Comparison of ENCODE assay signal across 9 mouse cellular contexts in genomic region chr4:101998267-101998922, GRCm38 (mm10). TPM values are rescaled to one million over a fixed set of nuclear protein-coding genes. Genes with fewer than 3 reads are reported as not detected.
DNase-seq lines count a peak whose midpoint lies in the region; ATAC-seq lines count a peak whose summit lies in the region.
"Had no signal": no experiment of that assay in that cellular context is flagged by ENCODE, and none has a peak within 500 bp of the region (broad histone marks: within the 10 kb centered on the region; RNA-seq: fewer than 3 reads in every experiment).

No protein-coding gene starts in this region.

- H3K9ac ChIP-seq in forebrain, embryonic 14.5 days (ENCODE audit: low read length) = no peak overlapping the region
- no peak overlapping the region for H3K9ac ChIP-seq in hindbrain, embryonic 13.5 days

- peak; percentile 89 for ATAC-seq in forebrain, embryonic 14.5 days
- peak; percentile 90 for ATAC-seq in hindbrain, embryonic 13.5 days (ENCODE audit: low FRiP score)

- no peak overlapping the region for H3K4me3 ChIP-seq in forebrain, embryonic 14.5 days (ENCODE audit: low read depth, low read length)
- no peak overlapping the region for H3K4me3 ChIP-seq in hindbrain, embryonic 13.5 days

- no peaks in the 10 kb centered on the region for H3K9me3 ChIP-seq in forebrain, embryonic 14.5 days (replicated peaks; ENCODE audit: control insufficient read depth, low read length)
- H3K9me3 ChIP-seq in hindbrain, embryonic 13.5 days = no peaks in the 10 kb centered on the region

- no peak overlapping the region for H3K27ac ChIP-seq in forebrain, embryonic 14.5 days (ENCODE audit: low read depth, low read length)
- no peak overlapping the region for H3K27ac ChIP-seq in hindbrain, embryonic 13.5 days

- H3K27me3 ChIP-seq in forebrain, embryonic 14.5 days (replicated peaks; ENCODE audit: control insufficient read depth, insufficient read depth, low read length) = no peaks in the 10 kb centered on the region
- no peaks in the 10 kb centered on the region for H3K27me3 ChIP-seq in hindbrain, embryonic 13.5 days

- H3K4me2 ChIP-seq in forebrain, embryonic 14.5 days (ENCODE audit: low read length) = no peak overlapping the region
- no peak overlapping the region for H3K4me2 ChIP-seq in hindbrain, embryonic 13.5 days

- DNase-seq in gastrocnemius, adult 18-20 months (ENCODE audit: low spot score) = peak; percentile 47
- no peak for DNase-seq in gastrocnemius, postnatal 25 days
- peak; percentile 47 for DNase-seq in c-Kit-positive CD71-positive TER-119-negative erythroid progenitor cells, embryonic 14.5 days (ENCODE audit: low read depth)
- peak; percentile 87 for DNase-seq in forebrain, embryonic 14.5 days (ENCODE audit: low spot score)
- DNase-seq in layer of hippocampus, postnatal 36 days = peak; percentile 55 to 63
- peak; percentile 83 for DNase-seq in mesoderm, embryonic 11.5 days (ENCODE audit: low read depth, low spot score)
- peak; percentile 38 for DNase-seq in skeletal muscle tissue, adult 2 months (ENCODE audit: low read depth, low spot score)

- H3K36me3 ChIP-seq in forebrain, embryonic 14.5 days (ENCODE audit: control insufficient read depth, insufficient read depth, low read length) = no peaks in the 10 kb centered on the region
- H3K36me3 ChIP-seq in hindbrain, embryonic 13.5 days = no peaks in the 10 kb centered on the region

- no peaks in the 10 kb centered on the region for H3K4me1 ChIP-seq in forebrain, embryonic 14.5 days (ENCODE audit: control insufficient read depth, insufficient read depth, low read length)
- no peaks in the 10 kb centered on the region for H3K4me1 ChIP-seq in hindbrain, embryonic 13.5 days (replicated peaks)

- WGBS in forebrain, embryonic 14.5 days = 42% methylated on average over 15 of the region's 15 CpGs
- WGBS in hindbrain, embryonic 13.5 days = 43% methylated on average over 15 of the region's 15 CpGs

RNA-seq across cellular contexts. Expression of gene Gm12789, which starts 12.0 kb away (rescaled TPM):
- total RNA-seq in gastrocnemius, adult 18-20 months (2021) = not detected
- not detected for total RNA-seq in gastrocnemius, postnatal 25 days (2021)
- not detected in 2 replicates for polyA plus RNA-seq in forebrain, embryonic 14.5 days (2014; fragmentation: Nextera tagmentation; extraction: Ambion mirVana)
- not detected in 2 replicates for polyA plus RNA-seq in hindbrain, embryonic 13.5 days (2015; fragmentation: Nextera tagmentation; extraction: Ambion mirVana)
- total RNA-seq in layer of hippocampus, postnatal 36 days (2021) = not detected
- total RNA-seq: neutrophil, adult 5-6 weeks had no signal

RNA-seq across cellular contexts. Expression of gene Gm12790, which starts 17.5 kb away (rescaled TPM):
- total RNA-seq in gastrocnemius, adult 18-20 months (2021) = not detected
- total RNA-seq in gastrocnemius, postnatal 25 days (2021) = not detected
- polyA plus RNA-seq in forebrain, embryonic 14.5 days (2014; fragmentation: Nextera tagmentation; extraction: Ambion mirVana) = not detected in 2 replicates
- polyA plus RNA-seq in hindbrain, embryonic 13.5 days (2015; fragmentation: Nextera tagmentation; extraction: Ambion mirVana) = not detected in 2 replicates
- total RNA-seq in layer of hippocampus, postnatal 36 days (2021) = not detected
- total RNA-seq: neutrophil, adult 5-6 weeks had no signal

RNA-seq across cellular contexts. Expression of gene Gm12794, which starts 58.2 kb away (rescaled TPM):
- not detected for total RNA-seq in gastrocnemius, adult 18-20 months (2021)
- total RNA-seq in gastrocnemius, postnatal 25 days (2021) = not detected
- not detected in 2 replicates for polyA plus RNA-seq in forebrain, embryonic 14.5 days (2014; fragmentation: Nextera tagmentation; extraction: Ambion mirVana)
- polyA plus RNA-seq in hindbrain, embryonic 13.5 days (2015; fragmentation: Nextera tagmentation; extraction: Ambion mirVana) = not detected in 2 replicates
- not detected for total RNA-seq in layer of hippocampus, postnatal 36 days (2021)
- total RNA-seq: neutrophil, adult 5-6 weeks had no signal
